Mouse (Mus musculus): ENCODE measurements around the gene Abtb2.
A peak's percentile ranks its signal among the peaks of the same experiment; 100 is the strongest.
"Not testable (repeated sequence)": the region's sequence is repeated elsewhere in the genome, so short reads cannot be mapped to it uniquely, and the experiment has no call there.

Gene Abtb2

DNA sequence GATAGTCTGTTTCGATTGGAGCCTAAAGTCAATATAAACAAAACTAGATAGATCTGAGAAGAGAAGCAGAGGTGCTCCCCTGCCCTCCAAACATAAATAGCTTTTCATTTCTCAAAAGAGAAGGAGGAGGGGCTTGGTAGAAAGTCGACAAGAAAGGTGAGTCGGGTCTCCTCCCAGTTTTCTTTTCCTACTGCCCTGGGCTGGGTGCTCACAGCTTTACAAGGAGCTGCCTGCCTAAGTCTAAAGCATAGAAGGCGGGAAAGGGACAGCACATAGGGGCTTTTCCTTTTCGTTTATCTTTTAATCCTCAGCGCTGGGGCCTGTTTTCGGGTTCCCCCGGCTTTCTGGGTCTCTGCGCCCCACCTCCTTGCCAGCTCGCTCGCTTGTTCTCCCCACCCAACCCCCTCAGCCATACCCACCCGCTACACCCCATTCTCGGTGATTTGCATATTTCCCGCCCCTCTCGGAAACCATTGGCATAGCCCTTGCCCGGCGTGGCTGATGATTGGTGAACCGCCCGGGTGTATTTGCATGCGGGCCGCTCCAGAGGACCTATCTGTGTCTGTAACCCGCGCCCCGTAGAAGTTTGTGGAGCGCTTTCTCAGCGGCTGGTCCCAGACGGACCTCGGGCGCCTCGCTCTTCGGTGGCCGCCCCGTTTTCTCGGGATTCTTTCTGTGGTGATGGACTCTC is at the start of gene Abtb2:
Abtb2 (plus strand) TSS at position 579 of the 691 bp plus-strand sequence.
- peak; percentile 77 for DNase-seq

GRCm38 (mm10) chr2:103516472-103516871 is 49.6 kb upstream of the Abtb2 start:
- DNase-seq: no peak

DNA sequence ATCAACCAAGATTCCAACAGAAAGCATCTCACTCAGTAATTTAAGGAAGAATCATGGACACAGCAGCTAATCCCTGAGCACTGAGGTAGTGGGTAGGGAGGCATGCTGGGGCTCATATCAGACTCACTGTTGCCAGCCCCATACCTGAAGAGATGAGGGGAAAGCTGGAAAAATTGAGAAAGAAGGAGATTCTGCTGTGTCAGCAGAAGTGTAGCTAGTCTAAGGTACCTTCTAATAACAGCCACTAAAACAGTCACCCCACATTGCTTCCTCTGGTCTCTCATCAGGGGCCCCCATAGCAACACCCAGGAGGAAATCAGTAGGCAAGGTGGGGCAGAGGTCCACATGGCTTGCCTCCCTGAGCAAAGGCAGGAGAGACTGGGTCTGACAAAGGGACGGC is 40.5 kb upstream of the Abtb2 start:
- no peak for DNase-seq

DNA sequence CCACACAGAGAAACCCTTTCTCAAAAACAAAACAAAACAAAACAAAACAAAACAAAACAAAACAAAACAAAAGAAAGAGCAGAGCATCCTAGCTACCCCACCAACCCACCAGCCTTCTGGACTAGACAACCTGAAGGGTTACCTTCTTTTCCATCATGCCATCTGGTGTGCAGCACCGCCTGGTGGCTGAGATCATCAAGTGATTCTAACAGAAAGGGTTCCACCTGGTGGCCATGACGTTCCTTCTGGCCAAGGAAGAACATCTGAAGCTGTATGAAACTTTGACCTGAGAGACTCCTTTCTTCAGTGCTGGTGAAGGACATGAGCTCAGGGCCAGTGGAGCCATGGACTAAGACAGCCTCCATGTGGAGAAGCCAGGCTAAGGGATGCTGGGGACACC is 19.0 kb upstream of the Abtb2 start:
- DNase-seq: peak; percentile 65

DNA sequence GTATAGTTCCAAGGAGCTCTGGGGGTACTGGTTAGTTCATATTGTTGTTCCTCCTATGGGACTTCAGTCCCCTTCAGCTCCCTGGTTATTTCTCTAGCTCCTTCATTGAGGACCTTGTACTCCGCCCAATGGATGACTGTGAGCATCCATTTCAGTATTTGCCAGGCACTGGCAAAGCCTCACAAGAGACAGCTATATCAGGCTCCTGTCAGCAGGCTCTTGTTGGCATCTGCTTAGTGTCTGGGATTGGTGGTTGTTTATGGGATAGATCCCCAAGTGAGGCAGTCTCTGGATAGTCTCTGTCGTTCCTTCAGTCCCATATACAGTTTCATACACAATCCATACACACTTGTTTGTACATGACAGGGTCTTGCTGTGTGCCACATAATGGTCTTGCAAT is 15.8 kb upstream of the Abtb2 start:
- not testable (repeated sequence) for DNase-seq

DNA sequence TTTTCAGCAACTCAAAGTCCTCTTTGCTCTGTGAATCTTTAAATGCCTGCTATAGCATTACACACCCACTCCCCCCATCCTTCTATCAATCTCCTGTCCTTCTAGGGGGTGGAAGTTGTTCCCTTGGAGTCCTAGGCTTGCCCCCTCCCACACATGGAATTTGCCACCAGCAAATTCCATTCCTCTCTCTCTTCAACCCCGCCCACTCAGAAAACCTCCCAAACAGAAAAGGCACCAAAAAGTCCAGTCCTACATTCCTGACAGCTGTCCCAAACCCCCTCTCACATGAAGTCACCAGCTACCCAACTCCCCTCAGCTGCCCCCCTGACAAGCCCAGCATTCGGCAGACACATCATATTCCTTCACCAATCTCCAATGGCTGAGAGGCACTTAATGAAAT is 12.1 kb upstream of the Abtb2 start:
- DNase-seq: no peak

DNA sequence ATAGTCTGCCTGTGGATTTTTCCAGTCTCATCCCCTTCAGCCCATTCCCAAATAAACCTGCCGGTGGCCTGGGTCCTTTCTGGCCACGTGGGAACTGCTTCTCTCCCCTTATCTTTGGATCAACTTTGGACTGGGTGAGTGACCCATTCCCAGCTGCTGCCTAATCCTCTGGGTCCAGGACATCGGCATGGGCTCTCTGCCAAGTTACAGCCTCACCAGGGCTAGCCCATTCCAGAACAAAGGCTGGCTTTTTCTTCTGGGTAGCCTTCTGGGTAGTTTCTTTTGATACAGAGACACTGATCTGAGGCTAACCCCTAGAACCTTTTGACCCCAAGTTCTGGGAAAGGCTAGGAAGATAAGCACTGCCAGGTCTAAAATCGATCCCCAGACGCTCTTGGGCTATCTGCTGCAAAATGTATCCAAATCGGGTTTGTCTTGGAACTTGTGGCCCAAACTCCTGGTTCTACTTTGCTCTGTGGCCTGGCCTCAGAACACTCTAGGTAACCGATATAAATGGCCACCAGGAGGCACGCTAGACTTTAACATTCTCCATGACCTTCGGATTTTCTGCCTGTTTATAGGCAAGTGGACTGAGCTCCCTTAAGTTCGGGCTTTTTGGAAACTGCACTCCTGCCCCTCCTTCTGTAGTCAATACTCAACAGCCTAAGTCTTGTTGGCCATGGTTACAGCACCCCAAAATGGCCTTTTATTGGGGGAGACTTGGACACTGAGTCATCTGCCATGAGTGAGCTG is 9.8 kb upstream of the Abtb2 start:
- no peak for DNase-seq

DNA sequence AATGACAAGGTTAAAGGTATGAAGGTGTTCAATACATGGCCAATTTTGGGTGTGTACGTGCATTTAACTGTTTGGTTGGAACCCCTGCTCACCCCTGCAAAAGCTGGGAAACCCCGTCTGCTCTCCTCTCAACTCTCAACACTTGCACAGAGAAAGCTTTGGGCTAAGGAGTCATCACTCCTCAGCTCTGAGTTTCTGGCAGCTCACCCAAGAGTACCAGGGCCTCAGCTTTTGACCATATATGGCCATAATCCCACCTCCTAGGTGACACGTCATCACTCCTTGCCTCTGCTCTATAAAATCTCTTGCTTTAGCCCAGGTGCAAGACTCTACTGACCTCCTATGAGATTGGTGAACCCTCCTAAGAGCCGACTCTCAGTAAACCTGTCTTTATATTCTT is 5.2 kb upstream of the Abtb2 start:
- DNase-seq: no peak

- no peak for DNase-seq
Measured at GRCm38 (mm10) chr2:103564427-103565023, 1.6 kb upstream of the Abtb2 start.

- peak; percentile 26 for DNase-seq
Measured at GRCm38 (mm10) chr2:103565171-103565591, 929 bp upstream of the Abtb2 start.

GRCm38 (mm10) chr2:103566423-103566712 is 258 bp downstream of the Abtb2 start:
- no peak for DNase-seq

GRCm38 (mm10) chr2:103566713-103567521 is 807 bp downstream of the Abtb2 start:
- DNase-seq: peak; percentile 22

- no peak for DNase-seq
Measured at GRCm38 (mm10) chr2:103568161-103568560, 2.1 kb downstream of the Abtb2 start.

DNA sequence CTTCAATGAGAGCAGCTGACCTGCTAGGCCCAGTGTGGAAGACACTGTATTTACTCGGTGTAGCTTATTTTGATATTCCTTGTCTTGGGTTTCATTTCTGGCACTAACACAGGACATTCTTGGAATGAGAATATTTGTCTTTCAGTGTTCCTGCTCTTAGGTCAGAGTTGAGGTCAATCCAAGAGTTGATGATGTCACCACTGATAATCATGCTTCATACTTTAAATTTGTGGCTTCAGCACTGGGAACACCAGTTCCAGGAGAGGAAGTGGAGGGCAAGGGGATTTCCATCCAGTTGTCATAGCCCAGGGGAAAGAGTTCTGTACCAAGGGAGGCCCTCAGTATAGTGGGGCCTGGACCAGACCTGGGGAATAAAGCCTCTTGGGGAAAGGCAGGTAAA is 3.6 kb downstream of the Abtb2 start:
- no peak for DNase-seq

DNA sequence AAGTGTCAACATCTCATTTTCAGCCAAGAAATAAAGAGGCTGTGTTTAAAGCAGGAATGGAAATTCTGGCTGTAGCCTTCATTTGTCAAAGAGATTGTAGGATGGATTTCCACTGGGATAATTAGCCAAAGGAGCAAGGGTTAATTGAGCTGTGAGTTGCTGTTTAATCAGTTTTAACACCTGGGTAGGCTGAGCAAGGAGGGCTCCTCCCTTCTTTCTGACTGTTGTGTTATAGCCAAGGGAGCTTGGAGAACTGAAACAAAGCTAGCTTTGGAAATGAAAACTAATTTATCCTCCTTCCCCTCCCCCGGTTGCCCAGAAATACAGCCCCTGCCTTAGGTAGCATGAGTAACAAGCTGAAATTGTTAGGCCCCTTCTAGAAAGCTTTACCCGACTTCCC is 6.2 kb downstream of the Abtb2 start:
- DNase-seq: no peak

DNA sequence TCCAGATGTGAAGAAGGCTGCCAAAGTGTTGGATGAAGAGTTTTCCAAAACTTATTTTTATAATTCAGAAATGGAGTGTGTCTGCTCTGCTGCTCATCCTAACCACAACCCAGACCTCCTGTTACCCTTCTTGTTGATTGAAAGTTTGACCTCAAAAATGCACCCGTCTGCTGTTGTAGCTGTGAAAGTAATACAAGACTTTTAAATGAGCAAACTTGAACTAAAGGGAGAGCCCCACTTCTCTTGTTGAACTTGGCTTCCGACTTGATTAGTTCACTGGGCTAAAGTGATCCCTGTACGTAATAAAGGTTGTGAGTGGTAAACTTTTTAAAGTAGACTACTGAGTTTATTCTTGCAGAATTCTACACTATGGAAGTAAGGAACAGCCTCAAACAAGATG is 10.3 kb downstream of the Abtb2 start:
- no peak for DNase-seq

- DNase-seq: no peak
Measured at GRCm38 (mm10) chr2:103577752-103578662, 11.9 kb downstream of the Abtb2 start.

- DNase-seq: no peak
Measured at GRCm38 (mm10) chr2:103578663-103579213, 12.6 kb downstream of the Abtb2 start.

GRCm38 (mm10) chr2:103580756-103581155 is 14.6 kb downstream of the Abtb2 start:
- no peak for DNase-seq

- DNase-seq: no peak
Measured at GRCm38 (mm10) chr2:103581369-103581897, 15.3 kb downstream of the Abtb2 start.

GRCm38 (mm10) chr2:103583316-103583715 is 17.2 kb downstream of the Abtb2 start:
- no peak for DNase-seq

GRCm38 (mm10) chr2:103584093-103584492 is 18.0 kb downstream of the Abtb2 start:
- no peak for DNase-seq
